Comparison of ENCODE assay signal across 8 mouse cellular contexts in genomic region chr3:108226558-108227350, GRCm38 (mm10). TPM values are rescaled to one million over a fixed set of nuclear protein-coding genes. Genes with fewer than 3 reads are reported as not detected.
A peak's percentile ranks its signal among the peaks of the same experiment; 100 is the strongest.
DNase-seq lines count a peak whose midpoint lies in the region; ATAC-seq and TF ChIP-seq lines count a peak whose summit lies in the region.

Sypl2 (minus strand) TSS chr3:108226648.

- no peak for TF ChIP-seq CTCF in kidney, postnatal 0 days (IDR thresholded peaks at IDR 0.05; ENCODE audit: low read depth)
- TF ChIP-seq CTCF in stomach, postnatal 0 days (IDR thresholded peaks at IDR 0.05; ENCODE audit: low read depth) = no peak

- H3K27me3 ChIP-seq in embryonic facial prominence, embryonic 10.5 days (replicated peaks; ENCODE audit: low read depth, poor library complexity, severe bottlenecking) = peaks cover 66% of the 10 kb centered on the region
- peaks cover 54% of the 10 kb centered on the region for H3K27me3 ChIP-seq in heart, embryonic 15.5 days
- H3K27me3 ChIP-seq in kidney, postnatal 0 days (ENCODE audit: insufficient read depth, low read length) = peaks cover 9% of the 10 kb centered on the region; the same call in 1 of the 2 replicates
- peaks cover 77% of the 10 kb centered on the region for H3K27me3 ChIP-seq in megakaryocyte, embryonic 14.5 days (replicated peaks)
- H3K27me3 ChIP-seq in stomach, postnatal 0 days (ENCODE audit: control insufficient read depth, insufficient read depth, low read length) = peaks cover 3% of the 10 kb centered on the region; the same call in 1 of the 2 replicates

- H3K27ac ChIP-seq in embryonic facial prominence, embryonic 10.5 days (replicated peaks) = peak within 1 kb of the TSS; percentile 77
- no peak within 1 kb of the TSS for H3K27ac ChIP-seq in heart, embryonic 15.5 days
- peak within 1 kb of the TSS; percentile 66 for H3K27ac ChIP-seq in kidney, postnatal 0 days
- H3K27ac ChIP-seq in stomach, postnatal 0 days (replicated peaks) = no peak within 1 kb of the TSS

- ATAC-seq in heart, embryonic 15.5 days (replicated peaks; ENCODE audit: insufficient number of reproducible peaks, insufficient read depth, low FRiP score, low read depth) = peak; percentile 47; the same call in 1 of the 2 replicates
- no peak; the same call in 1 of the 2 replicates for ATAC-seq in kidney, postnatal 0 days (replicated peaks; ENCODE audit: low FRiP score, low read depth)
- ATAC-seq in stomach, postnatal 0 days (ENCODE audit: low FRiP score, low TSS enrichment) = peak; percentile 51

- peak; percentile 12 to 34 for DNase-seq in spleen, adult 18-20 months
- DNase-seq in spleen, postnatal 4 days (ENCODE audit: low spot score in 2 of 2) = no peak
- peak; percentile 76 for DNase-seq in embryonic facial prominence, embryonic 10.5 days (ENCODE audit: low spot score)
- peak; percentile 63 for DNase-seq in kidney, postnatal 0 days (ENCODE audit: low spot score)
- peak; percentile 61 for DNase-seq in stomach, postnatal 0 days (ENCODE audit: low spot score)
- no peak for DNase-seq in ovary, postnatal 36 days (ENCODE audit: low spot score)

- H3K36me3 ChIP-seq in embryonic facial prominence, embryonic 10.5 days (replicated peaks) = no peaks in the 10 kb centered on the region
- H3K36me3 ChIP-seq in heart, embryonic 15.5 days = no peaks in the 10 kb centered on the region
- H3K36me3 ChIP-seq in kidney, postnatal 0 days (ENCODE audit: insufficient read depth, low read length) = no peaks in the 10 kb centered on the region
- H3K36me3 ChIP-seq in megakaryocyte, embryonic 14.5 days (replicated peaks; ENCODE audit: low read length) = no peaks in the 10 kb centered on the region
- no peaks in the 10 kb centered on the region for H3K36me3 ChIP-seq in stomach, postnatal 0 days (ENCODE audit: control insufficient read depth, insufficient read depth, low read length)

- peak within 1 kb of the TSS; percentile 61 for H3K4me3 ChIP-seq in embryonic facial prominence, embryonic 10.5 days
- peak within 1 kb of the TSS; percentile 54 for H3K4me3 ChIP-seq in heart, embryonic 15.5 days
- peak within 1 kb of the TSS; percentile 44 for H3K4me3 ChIP-seq in kidney, postnatal 0 days (replicated peaks; ENCODE audit: low read depth, low read length)
- H3K4me3 ChIP-seq in megakaryocyte, embryonic 14.5 days (replicated peaks) = peak within 1 kb of the TSS; percentile 87
- H3K4me3 ChIP-seq in stomach, postnatal 0 days (ENCODE audit: low read depth, low read length) = peak within 1 kb of the TSS; percentile 44

- 3% methylated on average over 44 of the region's 44 CpGs for WGBS in embryonic facial prominence, embryonic 10.5 days
- 6% methylated on average over 44 of the region's 44 CpGs for WGBS in heart, embryonic 15.5 days
- 3% methylated on average over 44 of the region's 44 CpGs for WGBS in kidney, postnatal 0 days
- WGBS in stomach, postnatal 0 days = 6% methylated on average over 44 of the region's 44 CpGs

- H3K9ac ChIP-seq in heart, embryonic 15.5 days = peak within 1 kb of the TSS; percentile 57
- H3K9ac ChIP-seq in kidney, postnatal 0 days (ENCODE audit: low read depth, low read length) = peak within 1 kb of the TSS; percentile 57
- H3K9ac ChIP-seq in stomach, postnatal 0 days (ENCODE audit: low read length) = peak within 1 kb of the TSS; percentile 54

- no peak for TF ChIP-seq EP300 in stomach, postnatal 0 days (optimal IDR thresholded peaks at IDR 0.05)

- H3K4me2 ChIP-seq in heart, embryonic 15.5 days = peak within 1 kb of the TSS; percentile 90
- peak within 1 kb of the TSS; percentile 78 for H3K4me2 ChIP-seq in kidney, postnatal 0 days (ENCODE audit: low read length)
- H3K4me2 ChIP-seq in stomach, postnatal 0 days (replicated peaks; ENCODE audit: low read depth) = peak within 1 kb of the TSS; percentile 75

- H3K4me1 ChIP-seq in embryonic facial prominence, embryonic 10.5 days = peaks cover 14% of the 10 kb centered on the region
- H3K4me1 ChIP-seq in heart, embryonic 15.5 days (replicated peaks) = peaks cover 12% of the 10 kb centered on the region
- H3K4me1 ChIP-seq in kidney, postnatal 0 days (replicated peaks; ENCODE audit: insufficient read depth, low read length) = peaks cover 19% of the 10 kb centered on the region
- peaks cover 11% of the 10 kb centered on the region for H3K4me1 ChIP-seq in megakaryocyte, embryonic 14.5 days
- no peaks in the 10 kb centered on the region for H3K4me1 ChIP-seq in stomach, postnatal 0 days (replicated peaks; ENCODE audit: control insufficient read depth, insufficient read depth)

- H3K9me3 ChIP-seq in embryonic facial prominence, embryonic 10.5 days = no peaks in the 10 kb centered on the region
- no peaks in the 10 kb centered on the region for H3K9me3 ChIP-seq in heart, embryonic 15.5 days (replicated peaks)
- H3K9me3 ChIP-seq in kidney, postnatal 0 days (replicated peaks; ENCODE audit: low read length) = no peaks in the 10 kb centered on the region
- H3K9me3 ChIP-seq in megakaryocyte, embryonic 14.5 days = no peaks in the 10 kb centered on the region
- no peaks in the 10 kb centered on the region for H3K9me3 ChIP-seq in stomach, postnatal 0 days (ENCODE audit: control insufficient read depth, low read length)

RNA-seq across cellular contexts. Expression of gene Sypl2, which starts in this region (rescaled TPM):
- 0.55 and 0.95 TPM in 2 replicates for polyA plus RNA-seq in embryonic facial prominence, embryonic 10.5 days (2016; fragmentation: Nextera tagmentation; extraction: Ambion mirVana)
- 2.0 and 2.2 TPM in 2 replicates for polyA plus RNA-seq in heart, embryonic 15.5 days (2015; fragmentation: Nextera tagmentation; extraction: Ambion mirVana)
- 3.5 and 3.6 TPM in 2 replicates for polyA plus RNA-seq in kidney, postnatal 0 days (2015; fragmentation: Nextera tagmentation; extraction: Ambion mirVana)
- not detected in 2 replicates for polyA plus RNA-seq in megakaryocyte, embryonic 14.5 days (2012; ENCODE audit: insufficient read depth, low replicate concordance)
- 0.04 and 0.05 TPM in 2 replicates for polyA plus RNA-seq in stomach, postnatal 0 days (2015; fragmentation: Nextera tagmentation; extraction: Ambion mirVana)

Comparison
In these comparisons a context has a peak if more than half of its experiments do, and no peak if none do; other contexts are left out.
1. DNase-seq: peak in spleen, adult 18-20 months (2 of 2) and kidney, postnatal 0 days (single experiment); none in spleen, postnatal 4 days (0 of 2) and ovary, postnatal 36 days (single experiment).
2. Peak in DNase-seq, H3K4me3 ChIP-seq and H3K27ac ChIP-seq in embryonic facial prominence, embryonic 10.5 days; RNA of the gene not detected or under 1 TPM.
3. Peak in DNase-seq, ATAC-seq, H3K4me3 ChIP-seq, H3K9ac ChIP-seq and H3K4me2 ChIP-seq in stomach, postnatal 0 days; RNA of the gene not detected or under 1 TPM.
4. Peak in every context shown above with its lines, with median percentiles within 50 percentile points of each other: H3K4me3 ChIP-seq, H3K4me2 ChIP-seq and H3K9ac ChIP-seq.